Mouse (Mus musculus): Measurements from ENCODE around the gene Six1. TPM values are rescaled to one million over a fixed set of nuclear protein-coding genes. Genes with fewer than 3 reads are reported as not detected.

Gene Six1
- polyA plus RNA-seq (2015; fragmentation: Nextera tagmentation; extraction: Ambion mirVana) = 0.65 and 2.1 TPM in 2 replicates

DNA sequence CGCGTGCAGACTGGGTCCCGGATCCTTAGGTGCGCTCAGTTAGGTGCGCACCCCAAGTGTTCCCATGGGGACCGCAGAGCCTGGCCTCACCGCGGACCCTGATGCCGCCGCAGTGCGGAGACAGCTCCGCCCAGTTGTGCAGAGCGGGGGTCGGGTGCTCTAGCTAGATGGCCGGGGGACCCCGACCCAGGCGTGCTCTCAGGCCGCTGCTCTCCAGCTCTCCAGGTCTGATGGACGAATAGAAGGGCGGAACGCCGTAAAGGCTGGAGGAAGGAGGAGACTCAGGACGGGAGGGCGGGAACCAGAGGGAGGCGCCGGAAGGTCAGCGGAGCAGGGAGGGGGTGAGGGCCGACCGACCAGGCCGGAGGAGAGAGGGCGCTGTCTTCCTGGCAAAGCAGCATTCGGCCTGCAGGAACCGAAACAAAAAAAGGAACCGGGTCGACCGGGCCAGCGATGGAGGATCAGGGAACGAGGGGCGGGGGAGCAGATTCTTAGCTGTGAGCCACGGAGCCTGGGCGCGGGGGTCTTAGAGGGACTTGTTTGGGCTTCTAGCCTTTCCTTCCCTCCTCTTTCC is at the start of gene Six1:
Gene Six1, minus strand, starts transcription at position 220 of the 574 bp plus-strand sequence.

Other genes with a start within 250 kb of the Six1 start
- gene Six6, start 114.0 kb downstream of the Six1 start, polyA plus RNA-seq (2015; fragmentation: Nextera tagmentation; extraction: Ambion mirVana) = not detected in 2 replicates
- 7.3 and 10.4 TPM in 2 replicates for gene 4930447C04Rik, start 113.1 kb downstream of the Six1 start, polyA plus RNA-seq (2015; fragmentation: Nextera tagmentation; extraction: Ambion mirVana)
- gene Six4, start 59.6 kb upstream of the Six1 start, polyA plus RNA-seq (2015; fragmentation: Nextera tagmentation; extraction: Ambion mirVana) = 0.21 and 0.24 TPM in 2 replicates
- 18.0 and 18.2 TPM in 2 replicates for gene Mnat1, start 69.8 kb upstream of the Six1 start, polyA plus RNA-seq (2015; fragmentation: Nextera tagmentation; extraction: Ambion mirVana)
- 12.4 and 12.7 TPM in 2 replicates for gene Trmt5, start 232.8 kb upstream of the Six1 start, polyA plus RNA-seq (2015; fragmentation: Nextera tagmentation; extraction: Ambion mirVana)
- 7.0 and 9.0 TPM in 2 replicates for gene Slc38a6, start 232.9 kb upstream of the Six1 start, polyA plus RNA-seq (2015; fragmentation: Nextera tagmentation; extraction: Ambion mirVana)